Mouse (Mus musculus): ENCODE data around the gene Zfhx3.

GRCm38 (mm10) chr8:108799250-108799649, 856.8 kb downstream of the Zfhx3 start:
- TF ChIP-seq CTCF (IDR thresholded peaks at IDR 0.05; ENCODE audit: low read depth, low read length) (no peak), POLR2A (IDR thresholded peaks at IDR 0.05; ENCODE audit: insufficient read depth, low read length) (no peak)
